Mouse (Mus musculus): ENCODE measurements at regions not wholly inside any gene's neighbourhood (a gene's known extent, or its start where the extent isn't known, plus 50 kb on each side); places are given as distances from the start of the nearest gene placed in this dataset.

DNA sequence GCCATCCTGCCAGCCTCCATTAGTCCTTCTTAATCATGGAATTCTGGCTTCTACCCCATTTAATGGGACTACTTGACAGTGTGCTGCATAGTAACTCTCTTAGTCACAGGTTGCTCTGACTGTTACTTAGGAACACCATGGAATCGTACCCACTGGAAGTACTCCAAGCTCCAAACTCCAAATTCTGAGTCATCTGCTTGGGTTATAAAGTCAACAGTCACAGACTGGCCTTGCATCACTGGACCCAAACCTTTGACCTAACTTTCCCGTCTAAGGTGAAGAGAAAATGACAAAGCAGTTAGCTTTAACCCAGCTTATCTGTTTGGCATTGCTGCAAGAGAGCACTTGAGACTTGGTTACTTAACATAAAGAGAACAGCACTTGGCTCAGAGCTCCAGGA lies 126.9 kb downstream of the Zfp365 start:
- no peak overlapping the region for H3K9ac ChIP-seq (replicated peaks)
- DNase-seq (ENCODE audit: low read depth in 3 of 3, low spot score in 3 of 3), result no peak

DNA sequence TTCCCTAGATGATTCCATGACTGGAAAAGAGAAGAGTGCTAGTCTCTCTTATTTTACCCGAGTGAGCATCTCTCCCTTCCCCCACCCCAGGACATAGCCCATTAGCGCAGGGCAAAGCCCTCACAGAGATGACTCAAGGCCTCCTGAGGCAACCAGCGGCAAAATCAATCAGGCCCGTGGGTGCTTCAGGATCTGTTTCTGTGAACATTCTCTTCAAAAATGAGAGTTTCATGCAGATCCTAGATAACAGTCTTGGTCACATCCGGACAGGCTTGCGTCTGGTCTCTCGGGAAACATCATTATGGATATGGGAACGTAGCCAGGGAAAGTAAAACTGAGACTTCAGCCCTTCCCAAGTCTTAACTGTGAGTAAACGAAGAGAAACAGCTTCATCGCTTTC lies 134.1 kb downstream of the Zfp365 start:
- Histone ChIP-seq H3K27ac (no peak overlapping the region), H3K4me3 (ENCODE audit: insufficient read depth in 1 of 2, low read depth in 2 of 2, low read length in 2 of 2) (no peak overlapping the region), H3K9ac (replicated peaks) (no peak overlapping the region), H3K9me3 (ENCODE audit: control insufficient read depth, low read length) (no peaks in the 10 kb centered on the region), H3K27me3 (ENCODE audit: control insufficient read depth, insufficient read depth, low read length) (no peaks in the 10 kb centered on the region), H3K4me2 (ENCODE audit: low read depth) (no peak overlapping the region), H3K36me3 (replicated peaks; ENCODE audit: control insufficient read depth, insufficient read depth, low read depth) (no peaks in the 10 kb centered on the region), H3K4me1 (replicated peaks; ENCODE audit: control insufficient read depth in 2 of 2, insufficient read depth in 2 of 2, low read length in 1 of 2) (no peaks in the 10 kb centered on the region)
- whole genome bisulfite sequencing (ENCODE audit: insufficient replicate concordance), result 64% methylated on average over 10 of the region's 10 CpGs
- TF ChIP-seq CTCF (IDR thresholded peaks at IDR 0.05; ENCODE audit: low read depth), result no peak
- TF ChIP-seq EP300 (IDR thresholded peaks at IDR 0.05; ENCODE audit: low read depth), result no peak
- DNase-seq (ENCODE audit: low read depth in 3 of 3, low spot score in 3 of 3), result no peak
- no peak for ATAC-seq (ENCODE audit: insufficient read depth)

More for the DNA sequence above, 126.9 kb downstream of the Zfp365 start:
- Histone ChIP-seq H3K4me2 (ENCODE audit: low read depth) (no peak overlapping the region), H3K27me3 (ENCODE audit: control insufficient read depth, insufficient read depth, low read length) (no peaks in the 10 kb centered on the region), H3K27ac (no peak overlapping the region), H3K36me3 (replicated peaks; ENCODE audit: control insufficient read depth, insufficient read depth, low read depth) (no peaks in the 10 kb centered on the region), H3K4me3 (ENCODE audit: insufficient read depth in 1 of 2, low read depth in 2 of 2, low read length in 2 of 2) (no peak overlapping the region), H3K9me3 (ENCODE audit: control insufficient read depth, low read length) (no peaks in the 10 kb centered on the region), H3K4me1 (replicated peaks; ENCODE audit: control insufficient read depth in 2 of 2, insufficient read depth in 2 of 2, low read length in 1 of 2) (no peaks in the 10 kb centered on the region)
- no peak for ATAC-seq (ENCODE audit: insufficient read depth)
- TF ChIP-seq CTCF (IDR thresholded peaks at IDR 0.05; ENCODE audit: low read depth) (no peak), EP300 (IDR thresholded peaks at IDR 0.05; ENCODE audit: low read depth) (no peak)
- 38% methylated on average over 2 of the region's 2 CpGs for WGBS (ENCODE audit: insufficient replicate concordance)

DNA sequence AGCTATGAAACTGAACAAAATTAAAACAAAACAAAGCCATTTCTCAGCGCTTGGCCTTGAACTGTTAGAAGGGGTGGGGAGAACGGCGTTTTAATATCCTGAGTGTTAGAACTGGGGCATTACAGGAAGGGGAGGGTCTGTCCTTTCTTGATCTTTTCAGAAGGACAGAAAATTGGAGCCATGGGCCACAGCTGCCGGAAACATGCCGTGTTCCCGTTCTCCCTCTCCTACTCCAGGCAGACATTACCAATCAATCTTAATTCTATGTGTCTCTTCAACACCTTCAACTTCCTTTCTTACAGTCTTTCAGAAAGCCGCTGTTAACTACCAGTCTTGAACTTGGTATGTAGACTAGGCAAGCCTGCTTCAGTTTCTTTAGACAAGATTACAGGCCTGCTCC lies 134.7 kb downstream of the Zfp365 start:
- no peak for ATAC-seq (ENCODE audit: insufficient read depth)
- Histone ChIP-seq H3K4me2 (ENCODE audit: low read depth) (no peak overlapping the region), H3K36me3 (replicated peaks; ENCODE audit: control insufficient read depth, insufficient read depth, low read depth) (no peaks in the 10 kb centered on the region), H3K9ac (replicated peaks) (no peak overlapping the region), H3K9me3 (ENCODE audit: control insufficient read depth, low read length) (no peaks in the 10 kb centered on the region), H3K27me3 (ENCODE audit: control insufficient read depth, insufficient read depth, low read length) (no peaks in the 10 kb centered on the region), H3K4me1 (replicated peaks; ENCODE audit: control insufficient read depth in 2 of 2, insufficient read depth in 2 of 2, low read length in 1 of 2) (no peaks in the 10 kb centered on the region), H3K4me3 (ENCODE audit: insufficient read depth in 1 of 2, low read depth in 2 of 2, low read length in 2 of 2) (no peak overlapping the region), H3K27ac (no peak overlapping the region)
- no peak for DNase-seq (ENCODE audit: low read depth in 3 of 3, low spot score in 3 of 3)
- TF ChIP-seq EP300 (IDR thresholded peaks at IDR 0.05; ENCODE audit: low read depth), result no peak
- TF ChIP-seq CTCF (IDR thresholded peaks at IDR 0.05; ENCODE audit: low read depth), result no peak
- WGBS (ENCODE audit: insufficient replicate concordance), result 80% methylated on average over 7 of the region's 7 CpGs

DNA sequence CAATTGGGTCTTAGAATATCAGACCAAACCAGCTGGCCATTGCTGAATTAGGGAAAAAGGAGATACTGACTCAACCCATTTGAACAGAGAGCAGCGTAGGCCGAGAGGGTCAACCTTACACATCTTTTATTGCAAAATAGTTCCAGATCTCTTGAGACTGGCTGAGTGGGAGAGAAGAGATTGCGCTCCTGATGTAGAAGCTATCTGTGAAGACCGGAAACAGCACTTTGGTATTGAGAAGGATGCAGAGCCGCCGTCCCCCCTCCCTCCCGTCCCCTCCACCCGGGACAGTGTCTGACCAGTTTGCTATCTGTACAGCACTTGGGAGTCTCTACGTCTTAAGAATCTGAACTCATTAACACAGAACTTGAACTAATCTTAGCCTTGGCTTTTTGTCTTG lies 135.6 kb downstream of the Zfp365 start:
- no peak overlapping the region for H3K4me3 ChIP-seq (ENCODE audit: insufficient read depth in 1 of 2, low read depth in 2 of 2, low read length in 2 of 2)
- no peaks in the 10 kb centered on the region for H3K36me3 ChIP-seq (replicated peaks; ENCODE audit: control insufficient read depth, insufficient read depth, low read depth)
- DNase-seq (ENCODE audit: low read depth in 3 of 3, low spot score in 3 of 3) (no peak), ATAC-seq (ENCODE audit: insufficient read depth) (no peak)
- H3K4me1 ChIP-seq (replicated peaks; ENCODE audit: control insufficient read depth in 2 of 2, insufficient read depth in 2 of 2, low read length in 1 of 2), result no peaks in the 10 kb centered on the region
- TF ChIP-seq EP300 (IDR thresholded peaks at IDR 0.05; ENCODE audit: low read depth), result no peak
- TF ChIP-seq CTCF (IDR thresholded peaks at IDR 0.05; ENCODE audit: low read depth), result no peak
- H3K27ac ChIP-seq, result no peak overlapping the region
- 81% methylated on average over 9 of the region's 9 CpGs for WGBS (ENCODE audit: insufficient replicate concordance)
- H3K9me3 ChIP-seq (ENCODE audit: control insufficient read depth, low read length), result no peaks in the 10 kb centered on the region
- no peak overlapping the region for H3K9ac ChIP-seq (replicated peaks)
- no peak overlapping the region for H3K4me2 ChIP-seq (ENCODE audit: low read depth)
- no peaks in the 10 kb centered on the region for H3K27me3 ChIP-seq (ENCODE audit: control insufficient read depth, insufficient read depth, low read length)

DNA sequence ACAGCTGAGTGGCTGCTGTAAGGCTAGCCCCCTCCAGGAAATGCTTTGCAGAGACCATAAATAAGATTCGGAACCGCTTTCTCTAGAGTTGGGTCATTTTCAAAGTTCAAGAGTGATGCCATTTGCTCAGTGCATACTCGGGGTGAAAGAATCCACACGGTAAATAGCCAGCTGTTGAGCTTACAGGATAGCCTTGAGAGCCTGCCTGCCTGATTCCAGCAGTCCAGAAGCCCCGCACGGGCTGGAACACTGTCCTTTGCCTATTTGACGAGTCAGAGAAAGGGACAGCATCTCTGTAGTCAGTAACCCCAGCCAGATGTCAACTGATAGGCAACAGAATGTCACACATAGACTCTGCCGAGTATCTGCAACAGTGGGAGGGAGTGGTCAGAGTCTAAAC lies 140.7 kb downstream of the Zfp365 start:
- H3K9ac ChIP-seq (replicated peaks), result no peak overlapping the region
- no peaks in the 10 kb centered on the region for H3K4me1 ChIP-seq (replicated peaks; ENCODE audit: control insufficient read depth in 2 of 2, insufficient read depth in 2 of 2, low read length in 1 of 2)
- ATAC-seq (ENCODE audit: insufficient read depth), result no peak
- H3K4me3 ChIP-seq (ENCODE audit: insufficient read depth in 1 of 2, low read depth in 2 of 2, low read length in 2 of 2), result no peak overlapping the region
- H3K36me3 ChIP-seq (replicated peaks; ENCODE audit: control insufficient read depth, insufficient read depth, low read depth), result no peaks in the 10 kb centered on the region
- no peak overlapping the region for H3K4me2 ChIP-seq (ENCODE audit: low read depth)
- DNase-seq (ENCODE audit: low read depth in 3 of 3, low spot score in 3 of 3), result no peak
- H3K27ac ChIP-seq, result no peak overlapping the region
- H3K27me3 ChIP-seq (ENCODE audit: control insufficient read depth, insufficient read depth, low read length), result no peaks in the 10 kb centered on the region
- 51% methylated on average over 8 of the region's 8 CpGs for WGBS (ENCODE audit: insufficient replicate concordance)
- TF ChIP-seq EP300 (IDR thresholded peaks at IDR 0.05; ENCODE audit: low read depth) (no peak), CTCF (IDR thresholded peaks at IDR 0.05; ENCODE audit: low read depth) (no peak)
- H3K9me3 ChIP-seq (ENCODE audit: control insufficient read depth, low read length), result no peaks in the 10 kb centered on the region

Data from liver, embryonic 14.5 days (tissue).